Comparison of ENCODE assay signal across 22 mouse cellular contexts in genomic region chr2:130268074-130268473, GRCm38 (mm10). TPM values are rescaled to one million over a fixed set of nuclear protein-coding genes. Genes with fewer than 3 reads are reported as not detected.
DNase-seq lines count a peak whose midpoint lies in the region; ATAC-seq and TF ChIP-seq lines count a peak whose summit lies in the region.
"Had no signal": no experiment of that assay in that cellular context is flagged by ENCODE, and none has a peak within 500 bp of the region (broad histone marks: within the 10 kb centered on the region; RNA-seq: fewer than 3 reads in every experiment).

No protein-coding gene starts in this region.

- no peak overlapping the region for H3K9ac ChIP-seq in kidney, postnatal 0 days (ENCODE audit: low read depth, low read length)
- no peak overlapping the region for H3K9ac ChIP-seq in kidney, embryonic 15.5 days
- H3K9ac ChIP-seq in liver, postnatal 0 days (replicated peaks): no peak overlapping the region
- H3K9ac ChIP-seq in stomach, postnatal 0 days (ENCODE audit: low read length): no peak overlapping the region
- H3K9ac ChIP-seq: embryonic facial prominence, embryonic 12.5 days; forebrain, embryonic 15.5 days; heart, embryonic 15.5 days; hindbrain, embryonic 14.5 days had no signal

- no peaks in the 10 kb centered on the region for H3K27me3 ChIP-seq in kidney, postnatal 0 days (ENCODE audit: insufficient read depth, low read length)
- no peaks in the 10 kb centered on the region for H3K27me3 ChIP-seq in kidney, embryonic 15.5 days
- H3K27me3 ChIP-seq in liver, postnatal 0 days (ENCODE audit: insufficient read depth, low read length): no peaks in the 10 kb centered on the region
- H3K27me3 ChIP-seq in stomach, postnatal 0 days (ENCODE audit: control insufficient read depth, insufficient read depth, low read length): no peaks in the 10 kb centered on the region
- H3K27me3 ChIP-seq: embryonic facial prominence, embryonic 12.5 days; forebrain, embryonic 15.5 days; Patski had no signal

- H3K4me3 ChIP-seq in kidney, postnatal 0 days (replicated peaks; ENCODE audit: low read depth, low read length): no peak overlapping the region
- no peak overlapping the region for H3K4me3 ChIP-seq in kidney, embryonic 15.5 days (replicated peaks)
- no peak overlapping the region for H3K4me3 ChIP-seq in liver, postnatal 0 days (ENCODE audit: low read depth, low read length)
- no peak overlapping the region for H3K4me3 ChIP-seq in stomach, postnatal 0 days (ENCODE audit: low read depth, low read length)
- H3K4me3 ChIP-seq: embryonic facial prominence, embryonic 12.5 days; forebrain, embryonic 15.5 days; heart, embryonic 10.5 days; heart, embryonic 15.5 days; hindbrain, embryonic 10.5 days had no signal

- WGBS in kidney, postnatal 0 days: 68% methylated on average over 7 of the region's 7 CpGs
- WGBS in kidney, embryonic 15.5 days: 64% methylated on average over 7 of the region's 7 CpGs
- 74% methylated on average over 7 of the region's 7 CpGs for WGBS in liver, postnatal 0 days (ENCODE audit: insufficient replicate concordance)
- 56% methylated on average over 7 of the region's 7 CpGs for WGBS in stomach, postnatal 0 days

- no peak for TF ChIP-seq EP300 in liver, postnatal 0 days (IDR thresholded peaks at IDR 0.05; ENCODE audit: low read depth)
- TF ChIP-seq EP300 in stomach, postnatal 0 days (optimal IDR thresholded peaks at IDR 0.05): no peak

- no peak overlapping the region for H3K4me2 ChIP-seq in kidney, postnatal 0 days (ENCODE audit: low read length)
- H3K4me2 ChIP-seq in kidney, embryonic 15.5 days: no peak overlapping the region
- H3K4me2 ChIP-seq in liver, postnatal 0 days (ENCODE audit: low read depth, low read length): no peak overlapping the region
- H3K4me2 ChIP-seq in stomach, postnatal 0 days (replicated peaks; ENCODE audit: low read depth): no peak overlapping the region
- H3K4me2 ChIP-seq: embryonic facial prominence, embryonic 12.5 days; forebrain, embryonic 15.5 days; heart, embryonic 15.5 days; hindbrain, embryonic 14.5 days had no signal

- no peak overlapping the region for H3K27ac ChIP-seq in kidney, postnatal 0 days
- no peak overlapping the region for H3K27ac ChIP-seq in kidney, embryonic 15.5 days
- no peak overlapping the region for H3K27ac ChIP-seq in liver, postnatal 0 days (ENCODE audit: low read depth)
- H3K27ac ChIP-seq in stomach, postnatal 0 days (replicated peaks): no peak overlapping the region
- H3K27ac ChIP-seq: embryonic facial prominence, embryonic 12.5 days; forebrain, embryonic 15.5 days; heart, embryonic 10.5 days; heart, embryonic 15.5 days; hindbrain, embryonic 10.5 days; hindbrain, embryonic 14.5 days had no signal

- intact Hi-C loops in heart, postnatal 10 days (cut with DNase I): no loop called here

- ATAC-seq in kidney, postnatal 0 days (replicated peaks; ENCODE audit: low FRiP score, low read depth): no peak
- ATAC-seq in kidney, embryonic 15.5 days (replicated peaks; ENCODE audit: low FRiP score): no peak
- ATAC-seq in liver, postnatal 0 days: no peak
- no peak for ATAC-seq in stomach, postnatal 0 days (ENCODE audit: low FRiP score, low TSS enrichment)
- ATAC-seq: forebrain, embryonic 15.5 days; inflammation-experienced regulatory T-cells, adult 6 months; Patski had no signal

- H3K36me3 ChIP-seq in kidney, postnatal 0 days (ENCODE audit: insufficient read depth, low read length): no peaks in the 10 kb centered on the region
- no peaks in the 10 kb centered on the region for H3K36me3 ChIP-seq in kidney, embryonic 15.5 days
- H3K36me3 ChIP-seq in liver, postnatal 0 days (replicated peaks; ENCODE audit: insufficient read depth, low read length): no peaks in the 10 kb centered on the region
- H3K36me3 ChIP-seq in stomach, postnatal 0 days (ENCODE audit: control insufficient read depth, insufficient read depth, low read length): no peaks in the 10 kb centered on the region
- H3K36me3 ChIP-seq: embryonic facial prominence, embryonic 12.5 days; forebrain, embryonic 15.5 days; heart, embryonic 10.5 days; heart, embryonic 15.5 days; hindbrain, embryonic 10.5 days had no signal

- DNase-seq in heart, adult 11 months: peak; percentile 56
- no peak for DNase-seq in heart, postnatal 10 days
- DNase-seq in kidney, postnatal 0 days (ENCODE audit: low spot score): no peak
- DNase-seq in liver, postnatal 0 days: no peak
- no peak for DNase-seq in liver
- no peak for DNase-seq in stomach, postnatal 0 days (ENCODE audit: low spot score)
- DNase-seq in cerebellum, adult 11 months: no peak
- DNase-seq: adrenal gland, adult 8-10 months; adrenal gland, postnatal 36 days; cerebellum, adult 8-10 months; cerebellum, postnatal 25 days; gastrocnemius, postnatal 25 days had no signal

- TF ChIP-seq CTCF in kidney, postnatal 0 days (IDR thresholded peaks at IDR 0.05; ENCODE audit: low read depth): peak; percentile 28; the same call in 1 of the 2 replicates
- peak; percentile 4; the same call in 1 of the 2 replicates for TF ChIP-seq CTCF in liver, postnatal 0 days (IDR thresholded peaks at IDR 0.05; ENCODE audit: low read depth)
- TF ChIP-seq CTCF in stomach, postnatal 0 days (IDR thresholded peaks at IDR 0.05; ENCODE audit: low read depth): peak; percentile 36

- H3K4me1 ChIP-seq in kidney, postnatal 0 days (replicated peaks; ENCODE audit: insufficient read depth, low read length): no peaks in the 10 kb centered on the region
- peaks cover 4% of the 10 kb centered on the region for H3K4me1 ChIP-seq in kidney, embryonic 15.5 days
- H3K4me1 ChIP-seq in liver, postnatal 0 days (ENCODE audit: insufficient read depth): peaks cover 6% of the 10 kb centered on the region; the same call in 1 of the 2 replicates
- no peaks in the 10 kb centered on the region for H3K4me1 ChIP-seq in stomach, postnatal 0 days (replicated peaks; ENCODE audit: control insufficient read depth, insufficient read depth)

- H3K9me3 ChIP-seq in kidney, postnatal 0 days (replicated peaks; ENCODE audit: low read length): no peaks in the 10 kb centered on the region
- H3K9me3 ChIP-seq in kidney, embryonic 15.5 days (replicated peaks): no peaks in the 10 kb centered on the region
- H3K9me3 ChIP-seq in liver, postnatal 0 days (ENCODE audit: low read length): no peaks in the 10 kb centered on the region
- H3K9me3 ChIP-seq in stomach, postnatal 0 days (ENCODE audit: control insufficient read depth, low read length): no peaks in the 10 kb centered on the region
- H3K9me3 ChIP-seq: embryonic facial prominence, embryonic 12.5 days; forebrain, embryonic 15.5 days; heart, embryonic 10.5 days; heart, embryonic 15.5 days; hindbrain, embryonic 10.5 days had no signal

RNA-seq across cellular contexts. Expression of gene Nop56, which starts 6.2 kb away (rescaled TPM):
- 10 to 100 TPM; 43.5 to 50.4 TPM for total RNA-seq in heart, postnatal 10 days (2021)
- 178 and 194 TPM in 2 replicates for polyA plus RNA-seq in kidney, postnatal 0 days (2015; fragmentation: Nextera tagmentation; extraction: Ambion mirVana)
- 317 and 325 TPM in 2 replicates for polyA plus RNA-seq in kidney, embryonic 15.5 days (2015; fragmentation: Nextera tagmentation; extraction: Ambion mirVana)
- 79.4 and 91.2 TPM in 2 replicates for polyA plus RNA-seq in liver, postnatal 0 days (2015; fragmentation: Nextera tagmentation; extraction: Ambion mirVana)
- polyA plus RNA-seq in stomach, postnatal 0 days (2015; fragmentation: Nextera tagmentation; extraction: Ambion mirVana): 98.2 and 104 TPM in 2 replicates

RNA-seq across cellular contexts. Expression of gene Idh3b, which starts 16.3 kb away (rescaled TPM):
- 100 to 1,000 TPM; 586 to 605 TPM for total RNA-seq in heart, postnatal 10 days (2021)
- 245 and 257 TPM in 2 replicates for polyA plus RNA-seq in kidney, postnatal 0 days (2015; fragmentation: Nextera tagmentation; extraction: Ambion mirVana)
- 188 and 191 TPM in 2 replicates for polyA plus RNA-seq in kidney, embryonic 15.5 days (2015; fragmentation: Nextera tagmentation; extraction: Ambion mirVana)
- polyA plus RNA-seq in liver, postnatal 0 days (2015; fragmentation: Nextera tagmentation; extraction: Ambion mirVana): 114 and 116 TPM in 2 replicates
- 126 and 135 TPM in 2 replicates for polyA plus RNA-seq in stomach, postnatal 0 days (2015; fragmentation: Nextera tagmentation; extraction: Ambion mirVana)

RNA-seq across cellular contexts. Expression of gene Ebf4, which starts 26.9 kb away (rescaled TPM):
- 1 to 10 TPM; 1.2 to 1.3 TPM for total RNA-seq in heart, postnatal 10 days (2021)
- polyA plus RNA-seq in kidney, postnatal 0 days (2015; fragmentation: Nextera tagmentation; extraction: Ambion mirVana): 2.5 and 3.7 TPM in 2 replicates
- 2.1 and 2.8 TPM in 2 replicates for polyA plus RNA-seq in kidney, embryonic 15.5 days (2015; fragmentation: Nextera tagmentation; extraction: Ambion mirVana)
- 0.08 and 0.11 TPM in 2 replicates for polyA plus RNA-seq in liver, postnatal 0 days (2015; fragmentation: Nextera tagmentation; extraction: Ambion mirVana)
- 1.1 and 1.3 TPM in 2 replicates for polyA plus RNA-seq in stomach, postnatal 0 days (2015; fragmentation: Nextera tagmentation; extraction: Ambion mirVana)
- total RNA-seq: granulocyte monocyte progenitor cell, adult 5-6 weeks had no signal
- polyA plus RNA-seq: inflammation-experienced regulatory T-cells, adult 6 months had no signal
